11 mouse cellular contexts compared by ENCODE assay signal in genomic region chr11:19073887-19074564, GRCm38 (mm10). TPM values are rescaled to one million over a fixed set of nuclear protein-coding genes. Genes with fewer than 3 reads are reported as not detected.
A peak's percentile ranks its signal among the peaks of the same experiment; 100 is the strongest.
DNase-seq lines count a peak whose midpoint lies in the region; ATAC-seq and TF ChIP-seq lines count a peak whose summit lies in the region.
"Had no signal": no experiment of that assay in that cellular context is flagged by ENCODE, and none has a peak within 500 bp of the region (broad histone marks: within the 10 kb centered on the region; RNA-seq: fewer than 3 reads in every experiment).

No protein-coding gene starts in this region.

- no peaks in the 10 kb centered on the region for H3K36me3 ChIP-seq in forebrain, embryonic 13.5 days (ENCODE audit: poor library complexity, severe bottlenecking)
- H3K36me3 ChIP-seq in hindbrain, postnatal 0 days (ENCODE audit: insufficient read depth, low read length): no peaks in the 10 kb centered on the region
- no peaks in the 10 kb centered on the region for H3K36me3 ChIP-seq in neural tube, embryonic 13.5 days
- H3K36me3 ChIP-seq in kidney, embryonic 16.5 days (ENCODE audit: insufficient read depth, low read length): no peaks in the 10 kb centered on the region
- H3K36me3 ChIP-seq: heart, embryonic 13.5 days; liver, embryonic 13.5 days had no signal

- TF ChIP-seq CTCF in hindbrain, postnatal 0 days (IDR thresholded peaks at IDR 0.05; ENCODE audit: low read depth): no peak

- H3K4me1 ChIP-seq in forebrain, embryonic 13.5 days: peaks cover 14% of the 10 kb centered on the region
- no peaks in the 10 kb centered on the region for H3K4me1 ChIP-seq in hindbrain, postnatal 0 days (ENCODE audit: insufficient read depth, low read length)
- H3K4me1 ChIP-seq in neural tube, embryonic 13.5 days (replicated peaks): peaks cover 6% of the 10 kb centered on the region
- H3K4me1 ChIP-seq in kidney, embryonic 16.5 days (ENCODE audit: insufficient read depth, low read length): no peaks in the 10 kb centered on the region
- H3K4me1 ChIP-seq: heart, embryonic 13.5 days; liver, embryonic 13.5 days had no signal

- peak; percentile 94 for DNase-seq in ZHBTc4 (ENCODE audit: low read depth, low spot score)
- DNase-seq in hindbrain, postnatal 0 days (ENCODE audit: low spot score): peak; percentile 65
- no peak for DNase-seq in heart, adult 8-10 months (ENCODE audit: low spot score)
- DNase-seq in B cell, adult 2 months: no peak
- no peak for DNase-seq in urinary bladder, adult 18-20 months (ENCODE audit: low spot score in 2 of 2)
- DNase-seq: liver, embryonic 13.5 days had no signal

- H3K27me3 ChIP-seq in forebrain, embryonic 13.5 days: no peaks in the 10 kb centered on the region
- H3K27me3 ChIP-seq in hindbrain, postnatal 0 days (ENCODE audit: insufficient read depth, low read length): no peaks in the 10 kb centered on the region
- no peaks in the 10 kb centered on the region for H3K27me3 ChIP-seq in neural tube, embryonic 13.5 days
- H3K27me3 ChIP-seq in kidney, embryonic 16.5 days (ENCODE audit: insufficient read depth, low read length): no peaks in the 10 kb centered on the region
- H3K27me3 ChIP-seq: heart, embryonic 13.5 days; liver, embryonic 13.5 days had no signal

- ATAC-seq in forebrain, embryonic 13.5 days: peak; percentile 89
- peak; percentile 86 for ATAC-seq in hindbrain, postnatal 0 days
- ATAC-seq in neural tube, embryonic 13.5 days (ENCODE audit: low read depth): peak; percentile 88
- no peak for ATAC-seq in kidney, embryonic 16.5 days (ENCODE audit: low FRiP score, low TSS enrichment)

- WGBS in forebrain, embryonic 13.5 days: 14% methylated on average over 11 of the region's 11 CpGs
- WGBS in hindbrain, postnatal 0 days: 23% methylated on average over 11 of the region's 11 CpGs
- WGBS in neural tube, embryonic 13.5 days: 24% methylated on average over 11 of the region's 11 CpGs
- WGBS in kidney, embryonic 16.5 days: 68% methylated on average over 11 of the region's 11 CpGs

- no peaks in the 10 kb centered on the region for H3K9me3 ChIP-seq in forebrain, embryonic 13.5 days (replicated peaks)
- no peaks in the 10 kb centered on the region for H3K9me3 ChIP-seq in hindbrain, postnatal 0 days (ENCODE audit: low read length)
- H3K9me3 ChIP-seq in neural tube, embryonic 13.5 days: no peaks in the 10 kb centered on the region
- no peaks in the 10 kb centered on the region for H3K9me3 ChIP-seq in kidney, embryonic 16.5 days (ENCODE audit: low read length)
- H3K9me3 ChIP-seq: heart, embryonic 13.5 days; liver, embryonic 13.5 days had no signal

- no peak overlapping the region for H3K9ac ChIP-seq in forebrain, embryonic 13.5 days
- H3K9ac ChIP-seq in hindbrain, postnatal 0 days (replicated peaks; ENCODE audit: low read length): no peak overlapping the region
- H3K9ac ChIP-seq in neural tube, embryonic 13.5 days: no peak overlapping the region
- H3K9ac ChIP-seq in kidney, embryonic 16.5 days (replicated peaks; ENCODE audit: low read length): no peak overlapping the region
- H3K9ac ChIP-seq: heart, embryonic 13.5 days; liver, embryonic 13.5 days had no signal

- H3K4me3 ChIP-seq in forebrain, embryonic 13.5 days: no peak overlapping the region
- no peak overlapping the region for H3K4me3 ChIP-seq in hindbrain, postnatal 0 days (ENCODE audit: low read length)
- H3K4me3 ChIP-seq in neural tube, embryonic 13.5 days: no peak overlapping the region
- no peak overlapping the region for H3K4me3 ChIP-seq in kidney, embryonic 16.5 days (ENCODE audit: low read length)
- H3K4me3 ChIP-seq: heart, embryonic 13.5 days; layer of hippocampus, adult 2 months; liver, embryonic 13.5 days had no signal

- peak overlapping the region; percentile 43 for H3K4me2 ChIP-seq in forebrain, embryonic 13.5 days
- 0 out of 2 replicates have a peak overlapping the region, but pooled peaks have one; percentile 8 for H3K4me2 ChIP-seq in hindbrain, postnatal 0 days (ENCODE audit: low read depth, low read length)
- H3K4me2 ChIP-seq in neural tube, embryonic 13.5 days: 0 out of 2 replicates have a peak overlapping the region, but pooled peaks have one; percentile 3
- no peak overlapping the region for H3K4me2 ChIP-seq in kidney, embryonic 16.5 days (replicated peaks; ENCODE audit: low read depth, low read length)
- H3K4me2 ChIP-seq: heart, embryonic 13.5 days; liver, embryonic 13.5 days had no signal

- H3K27ac ChIP-seq in forebrain, embryonic 13.5 days: peak overlapping the region; percentile 31; the same call in 1 of the 2 replicates
- H3K27ac ChIP-seq in hindbrain, postnatal 0 days: no peak overlapping the region
- peak overlapping the region; percentile 35; the same call in 1 of the 2 replicates for H3K27ac ChIP-seq in neural tube, embryonic 13.5 days (replicated peaks)
- H3K27ac ChIP-seq in kidney, embryonic 16.5 days (ENCODE audit: low read length): no peak overlapping the region
- H3K27ac ChIP-seq: heart, embryonic 13.5 days; layer of hippocampus, adult 2 months; liver, embryonic 13.5 days had no signal

RNA-seq across cellular contexts. Expression of gene Meis1, which starts 55.2 kb away (rescaled TPM):
- polyA plus RNA-seq in forebrain, embryonic 13.5 days (2015; fragmentation: Nextera tagmentation; extraction: Ambion mirVana): 28.6 and 46.9 TPM in 2 replicates
- total RNA-seq in hindbrain, postnatal 0 days (2014; rRNA removed): 89.3 and 99.4 TPM in 2 replicates
- 112 and 114 TPM in 2 replicates for polyA plus RNA-seq in hindbrain, postnatal 0 days (2015; fragmentation: Nextera tagmentation; extraction: Ambion mirVana)
- polyA plus RNA-seq in neural tube, embryonic 13.5 days (2015; fragmentation: Nextera tagmentation; extraction: Ambion mirVana): 159 and 171 TPM in 2 replicates
- total RNA-seq in heart, adult 8-10 months (2022): 10 to 100 TPM; 27.9 to 32.8 (median 30.9) TPM
- 124 and 127 TPM in 2 replicates for polyA plus RNA-seq in kidney, embryonic 16.5 days (2015; fragmentation: Nextera tagmentation; extraction: Ambion mirVana)

Comparison
In these comparisons a context has a peak if more than half of its experiments do, and no peak if none do; other contexts are left out.
1. DNase-seq: peak in ZHBTc4 (single experiment) and hindbrain, postnatal 0 days (single experiment); none in heart, adult 8-10 months (single experiment), B cell, adult 2 months (0 of 2) and urinary bladder, adult 18-20 months (0 of 2).
2. H3K27ac ChIP-seq: peak in forebrain, embryonic 13.5 days (single experiment) and neural tube, embryonic 13.5 days (single experiment); none in hindbrain, postnatal 0 days (single experiment) and kidney, embryonic 16.5 days (single experiment).